ENCODE assay signal across 7 mouse cellular contexts in the genomic region with DNA sequence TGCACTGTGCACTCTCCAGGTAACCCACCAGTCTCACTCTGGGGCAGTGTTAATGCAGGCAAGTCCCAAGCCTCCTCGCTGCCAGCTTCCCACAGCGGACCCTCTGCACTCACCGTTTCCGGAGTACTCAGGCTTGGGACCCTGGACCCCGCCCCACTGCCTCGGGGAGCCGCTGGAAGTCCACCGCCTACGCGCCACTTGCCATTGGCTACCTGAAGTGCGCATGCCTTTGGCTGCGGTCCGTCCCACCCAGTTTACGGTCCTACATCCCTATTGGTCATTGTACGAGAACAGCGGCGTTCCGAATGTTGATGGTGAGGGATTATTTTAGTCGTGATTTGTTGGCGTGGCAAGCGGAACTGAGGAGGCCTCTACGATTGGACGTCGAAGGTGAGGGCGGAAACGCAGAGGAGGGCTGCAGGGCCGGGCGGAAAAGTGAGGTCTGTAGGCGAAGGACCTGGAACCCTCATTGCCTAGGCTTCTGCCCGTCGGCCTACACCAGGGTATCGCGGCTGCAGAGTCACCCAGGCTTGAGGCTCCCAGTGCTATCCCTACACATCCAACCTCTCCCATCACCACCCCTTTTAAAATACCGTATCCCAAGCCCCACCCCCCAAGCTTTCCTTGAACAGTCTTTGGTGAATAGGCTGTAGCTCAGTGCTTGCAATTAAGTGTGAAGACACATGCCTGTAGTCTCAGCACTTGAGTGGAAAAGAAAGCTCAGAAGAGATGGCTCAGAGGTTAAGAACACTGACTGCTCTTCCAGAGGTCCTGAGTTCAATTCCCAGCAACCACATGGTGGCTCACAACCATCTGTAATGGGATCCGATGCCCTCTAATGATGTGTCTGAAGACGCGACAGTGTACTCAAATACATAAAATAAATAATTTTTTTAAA. TPM values are rescaled to one million over a fixed set of nuclear protein-coding genes. Genes with fewer than 3 reads are reported as not detected.
DNase-seq lines count a peak whose midpoint lies in the region; ATAC-seq lines count a peak whose summit lies in the region.

A gene (minus strand): TSS at position 185 of the 898 bp plus-strand sequence.

- no peaks in the 10 kb centered on the region for H3K9me3 ChIP-seq in embryonic facial prominence, embryonic 11.5 days (replicated peaks; ENCODE audit: control insufficient read depth, low read length)
- H3K9me3 ChIP-seq in limb, embryonic 10.5 days (replicated peaks): no peaks in the 10 kb centered on the region
- no peaks in the 10 kb centered on the region for H3K9me3 ChIP-seq in midbrain, embryonic 13.5 days

- DNase-seq in adrenal gland, postnatal 14 days: peak; percentile 95
- peak; percentile 96 for DNase-seq in embryonic facial prominence, embryonic 11.5 days (ENCODE audit: low spot score)
- DNase-seq in kidney, adult 11 months: peak; percentile 97
- DNase-seq in limb, embryonic 10.5 days (ENCODE audit: low spot score): peak; percentile 92
- DNase-seq in spleen, adult 12 weeks (ENCODE audit: low spot score): peak; percentile 79

- H3K36me3 ChIP-seq in embryonic facial prominence, embryonic 11.5 days (replicated peaks; ENCODE audit: control insufficient read depth, insufficient read depth, low read depth, low read length): no peaks in the 10 kb centered on the region; the same call in 1 of the 2 replicates
- peaks cover 16% of the 10 kb centered on the region for H3K36me3 ChIP-seq in limb, embryonic 10.5 days
- peaks cover 17% of the 10 kb centered on the region for H3K36me3 ChIP-seq in midbrain, embryonic 13.5 days

- WGBS in embryonic facial prominence, embryonic 11.5 days: 6% methylated on average over 37 of the region's 37 CpGs
- WGBS in limb, embryonic 10.5 days: 6% methylated on average over 37 of the region's 37 CpGs
- 6% methylated on average over 37 of the region's 37 CpGs for WGBS in midbrain, embryonic 13.5 days

- H3K27ac ChIP-seq in embryonic facial prominence, embryonic 11.5 days (replicated peaks; ENCODE audit: low read depth, low read length): no peak within 1 kb of the TSS
- H3K27ac ChIP-seq in limb, embryonic 10.5 days: peak within 1 kb of the TSS; percentile 83
- peak within 1 kb of the TSS; percentile 74 for H3K27ac ChIP-seq in midbrain, embryonic 13.5 days

- peak within 1 kb of the TSS; percentile 63 for H3K4me3 ChIP-seq in embryonic facial prominence, embryonic 11.5 days (ENCODE audit: low read depth, low read length)
- peak within 1 kb of the TSS; percentile 68 for H3K4me3 ChIP-seq in limb, embryonic 10.5 days
- peak within 1 kb of the TSS; percentile 58 for H3K4me3 ChIP-seq in midbrain, embryonic 13.5 days (replicated peaks)

- peak; percentile 98 for ATAC-seq in embryonic facial prominence, embryonic 11.5 days (replicated peaks; ENCODE audit: insufficient number of reproducible peaks, low FRiP score, low TSS enrichment, low read depth)
- peak; percentile 83 for ATAC-seq in granulocyte monocyte progenitor cell, adult 5-6 weeks (replicated peaks; ENCODE audit: poor library complexity, severe bottlenecking)
- ATAC-seq in midbrain, embryonic 13.5 days: peak; percentile 98

- H3K4me1 ChIP-seq in embryonic facial prominence, embryonic 11.5 days (ENCODE audit: control insufficient read depth, insufficient read depth, low read length): no peaks in the 10 kb centered on the region
- peaks cover 9% of the 10 kb centered on the region for H3K4me1 ChIP-seq in limb, embryonic 10.5 days
- peaks cover 6% of the 10 kb centered on the region for H3K4me1 ChIP-seq in midbrain, embryonic 13.5 days (replicated peaks)

- H3K4me2 ChIP-seq in embryonic facial prominence, embryonic 11.5 days (ENCODE audit: low read depth, low read length): peak within 1 kb of the TSS; percentile 70
- H3K4me2 ChIP-seq in midbrain, embryonic 13.5 days (replicated peaks): peak within 1 kb of the TSS; percentile 68

- no peaks in the 10 kb centered on the region for H3K27me3 ChIP-seq in embryonic facial prominence, embryonic 11.5 days (ENCODE audit: control insufficient read depth, insufficient read depth, low read length)
- no peaks in the 10 kb centered on the region for H3K27me3 ChIP-seq in limb, embryonic 10.5 days (ENCODE audit: low read depth, poor library complexity, severe bottlenecking)
- no peaks in the 10 kb centered on the region for H3K27me3 ChIP-seq in midbrain, embryonic 13.5 days

- H3K9ac ChIP-seq in embryonic facial prominence, embryonic 11.5 days (replicated peaks; ENCODE audit: low read length): peak within 1 kb of the TSS; percentile 73
- peak within 1 kb of the TSS; percentile 69 for H3K9ac ChIP-seq in midbrain, embryonic 13.5 days (replicated peaks)

RNA-seq across cellular contexts. Expression of the gene that starts here (rescaled TPM):
- total RNA-seq in adrenal gland, postnatal 14 days (2021): 12.6 and 17.3 TPM in 2 replicates
- polyA plus RNA-seq in embryonic facial prominence, embryonic 11.5 days (2014; fragmentation: Nextera tagmentation; extraction: Ambion mirVana): 5.4 and 7.1 TPM in 2 replicates
- total RNA-seq in granulocyte monocyte progenitor cell, adult 5-6 weeks (2014; fragmentation: Nextera tagmentation): 27.1 and 28.6 TPM in 2 replicates
- total RNA-seq in granulocyte monocyte progenitor cell, adult 5-6 weeks (2017): 19.0 and 19.8 TPM in 2 replicates
- polyA plus RNA-seq in limb, embryonic 10.5 days (2016; fragmentation: Nextera tagmentation; extraction: Ambion mirVana): 11.5 and 15.3 TPM in 2 replicates
- 11.5 and 12.2 TPM in 2 replicates for polyA plus RNA-seq in midbrain, embryonic 13.5 days (2015; fragmentation: Nextera tagmentation; extraction: Ambion mirVana)
